13 mouse cellular contexts compared by ENCODE assay signal in genomic region chr11:57524597-57524996, GRCm38 (mm10). TPM values are rescaled to one million over a fixed set of nuclear protein-coding genes. Genes with fewer than 3 reads are reported as not detected.
DNase-seq lines count a peak whose midpoint lies in the region; TF ChIP-seq lines count a peak whose summit lies in the region.
"Had no signal": no experiment of that assay in that cellular context is flagged by ENCODE, and none has a peak within 500 bp of the region (broad histone marks: within the 10 kb centered on the region; RNA-seq: fewer than 3 reads in every experiment).

No protein-coding gene starts in this region.

- intact Hi-C loops in gastrocnemius, adult 2 months (cut with DNase I), result no loop called here
- intact Hi-C loops in gastrocnemius, postnatal 14 days (cut with DNase I; ENCODE audit: low total_unique reads), result no loop called here

- H3K4me3 ChIP-seq in gastrocnemius, adult 2 months, result no peak overlapping the region
- H3K4me3 ChIP-seq in layer of hippocampus, adult 2 months, result no peak overlapping the region
- H3K4me3 ChIP-seq: embryonic facial prominence, embryonic 10.5 days; heart, embryonic 15.5 days; limb, embryonic 13.5 days; neural tube, embryonic 13.5 days had no signal

- H3K27ac ChIP-seq in gastrocnemius, adult 2 months, result no peak overlapping the region
- peak overlapping the region; percentile 91; the same call in 1 of the 2 replicates for H3K27ac ChIP-seq in layer of hippocampus, adult 2 months
- H3K27ac ChIP-seq: embryonic facial prominence, embryonic 10.5 days; heart, embryonic 15.5 days; limb, embryonic 13.5 days; neural tube, embryonic 13.5 days had no signal

- DNase-seq in gastrocnemius, adult 2 months, result peak; percentile 24
- no peak for DNase-seq in gastrocnemius, postnatal 14 days
- DNase-seq in layer of hippocampus, adult 2 months (ENCODE audit: low spot score in 2 of 2), result no peak
- no peak for DNase-seq in layer of hippocampus, adult 11-12 months (ENCODE audit: low spot score)
- peak; percentile 21 for DNase-seq in brain, adult 2 months (ENCODE audit: low read depth, low spot score)
- peak; percentile 22 to 37 for DNase-seq in kidney, postnatal 36 days
- DNase-seq in embryo, embryonic 11 days, result no peak
- DNase-seq in urinary bladder, adult 2 months (ENCODE audit: low spot score), result no peak
- DNase-seq: cerebellum, adult 2 months had no signal

- no peak for TF ChIP-seq CTCF in gastrocnemius, adult 2 months (IDR thresholded peaks at IDR 0.05)
- TF ChIP-seq CTCF in layer of hippocampus, adult 2 months (conservative IDR thresholded peaks at IDR 0.05), result no peak

RNA-seq across cellular contexts. Expression of gene Mfap3, which starts 6.1 kb away (rescaled TPM):
- total RNA-seq in gastrocnemius, adult 2 months (2021), result 1 to 10 TPM; 7.6 to 9.2 TPM
- 10 to 100 TPM; 10.7 to 12.9 TPM for total RNA-seq in gastrocnemius, postnatal 14 days (2021)
- total RNA-seq in layer of hippocampus, adult 2 months (2021), result 10 to 100 TPM; 26.8 to 34.9 TPM
- polyA plus RNA-seq in urinary bladder, adult 2 months (2012; rRNA removed), result 20.7 and 21.0 TPM in 2 replicates

RNA-seq across cellular contexts. Expression of gene Fam114a2, which starts 6.2 kb away (rescaled TPM):
- total RNA-seq in gastrocnemius, adult 2 months (2021), result 10 to 100 TPM; 48.6 to 50.9 TPM
- total RNA-seq in gastrocnemius, postnatal 14 days (2021), result 10 to 100 TPM; 41.0 to 43.2 TPM
- total RNA-seq in layer of hippocampus, adult 2 months (2021), result 10 to 100 TPM; 41.1 to 42.4 TPM
- 51.1 and 58.6 TPM in 2 replicates for polyA plus RNA-seq in urinary bladder, adult 2 months (2012; rRNA removed)

Comparison
In these comparisons a context has a peak if more than half of its experiments do, and no peak if none do; other contexts are left out.
1. DNase-seq: peak in gastrocnemius, adult 2 months (single experiment), brain, adult 2 months (single experiment) and kidney, postnatal 36 days (2 of 2); none in gastrocnemius, postnatal 14 days (single experiment), layer of hippocampus, adult 2 months (0 of 2), layer of hippocampus, adult 11-12 months (single experiment), embryo, embryonic 11 days (single experiment) and urinary bladder, adult 2 months (single experiment).